Mouse (Mus musculus): Measurements from ENCODE around the gene Irf7.

The Irf7 gene

GRCm38 (mm10) chr7:141218557-141219133, 47.6 kb downstream of the Irf7 start:
- peak; percentile 43 to 65 for DNase-seq

GRCm38 (mm10) chr7:141218141-141218540, 48.1 kb downstream of the Irf7 start:
- DNase-seq: no peak

- DNase-seq: no peak
Measured at GRCm38 (mm10) chr7:141217343-141218013, 48.8 kb downstream of the Irf7 start.

GRCm38 (mm10) chr7:141216894-141217293, 49.4 kb downstream of the Irf7 start:
- DNase-seq: no peak

GRCm38 (mm10) chr7:141215880-141216733, 50.2 kb downstream of the Irf7 start:
- DNase-seq: peak; percentile 94 to 96

- DNase-seq: peak; percentile 98
Measured at GRCm38 (mm10) chr7:141215101-141215879, 51.0 kb downstream of the Irf7 start, which contains the start of gene Rassf7. Gene Rassf7, plus strand, starts transcription at chr7:141215860.

- no peak for DNase-seq
Measured at GRCm38 (mm10) chr7:141214310-141214709, 52.0 kb downstream of the Irf7 start.

- no peak for DNase-seq
Measured at GRCm38 (mm10) chr7:141213605-141214235, 52.6 kb downstream of the Irf7 start, which contains the start of gene Lmntd2. Gene Lmntd2, minus strand, starts transcription at chr7:141214080.

GRCm38 (mm10) chr7:141213133-141213532, 53.1 kb downstream of the Irf7 start:
- DNase-seq: no peak

All from lung, adult 18-20 months (tissue).